Mouse (Mus musculus) small intestine, adult 2 months (tissue): ENCODE data around the gene Nphs2. TPM values are rescaled to one million over a fixed set of nuclear protein-coding genes. Genes with fewer than 3 reads are reported as not detected.

Experiments
- H3K27ac ChIP-seq: fragments of 200-500 bp; 2 replicates; pipeline ENCODE4 v1.5.1; 2012; ENCODE audit warnings: low read depth, low read length, control low read depth, inconsistent platforms; ENCODE audit not compliant: insufficient read depth
- H3K27me3 ChIP-seq: fragments of 200-500 bp; 2 replicates; pipeline ENCODE4 v1.6.1; 2012; ENCODE audit warnings: mild to moderate bottlenecking, moderate library complexity, low read length, inconsistent platforms; ENCODE audit not compliant: control insufficient read depth, insufficient read depth
- H3K36me3 ChIP-seq: fragments of 200-500 bp; 2 replicates; pipeline ENCODE4 v1.6.1; 2012; ENCODE audit warnings: mild to moderate bottlenecking, low read length, control low read depth, inconsistent platforms; ENCODE audit not compliant: control insufficient read depth, insufficient read depth
- H3K4me1 ChIP-seq: fragments of 200-500 bp; 2 replicates; pipeline ENCODE4 v1.6.1; 2012; ENCODE audit warnings: low read length, inconsistent platforms, mixed read lengths; ENCODE audit not compliant: control insufficient read depth, insufficient read depth, insufficient read length
- H3K4me3 ChIP-seq: fragments of 200-500 bp; 2 replicates; pipeline ENCODE4 v1.5.1; 2012; ENCODE audit warnings: low read depth, mild to moderate bottlenecking, control low read depth, inconsistent platforms, low read length, moderate library complexity
- CTCF ChIP-seq: fragments of 200-500 bp; IDR thresholded peaks from 2 replicates; pipeline ENCODE4 v1.5.1; 2012; ENCODE audit warnings: low read depth, mild to moderate bottlenecking, control low read depth, inconsistent platforms, low read length, moderate library complexity, mixed read lengths; ENCODE audit not compliant: insufficient replicate concordance, insufficient read length; ENCODE audit errors: extremely low read depth
- POLR2A ChIP-seq: fragments of 200-500 bp; IDR thresholded peaks from 2 replicates; pipeline ENCODE4 v1.6.1; 2012; ENCODE audit warnings: low read depth, mild to moderate bottlenecking, control low read depth, inconsistent platforms, low read length, moderate library complexity
- WGBS: fragments of 180-500 bp; shearing (Covaris S2); methylation state at CpG from one replicate; pipeline ENCODE4 v1.1.7; 2018; 5-methylcytosine and 5-hydroxymethylcytosine counted together
- polyA plus RNA-seq: library from polyadenylated mRNA; depleted of rRNA; stranded (reverse); fragments of >200 nt; gene quantifications from 2 replicates; pipeline ENCODE4 v1.2.3, GENCODE M21; 2012

The Nphs2 gene
- polyA plus RNA-seq, 1 experiment = not detected

GRCm38 (mm10) chr1:156308595-156308994 is 1.9 kb upstream of the Nphs2 start:
- WGBS = 72% methylated on average over 1 of the region's 1 CpGs
- Histone ChIP-seq H3K36me3 (no peaks in the 10 kb centered on the region), H3K27me3 (peaks cover 11% of the 10 kb centered on the region), H3K4me3 (no peak overlapping the region), H3K27ac (no peak overlapping the region), H3K4me1 (no peaks in the 10 kb centered on the region)
- TF ChIP-seq CTCF (no peak), POLR2A (no peak)

- WGBS = 84% methylated on average over 9 of the region's 9 CpGs
- no peaks in the 10 kb centered on the region for H3K36me3 ChIP-seq
- TF ChIP-seq CTCF (no peak), POLR2A (no peak)
Observed at GRCm38 (mm10) chr1:156323126-156323525, 12.6 kb downstream of the Nphs2 start.

GRCm38 (mm10) chr1:156340847-156341246 is 30.3 kb downstream of the Nphs2 start:
- Histone ChIP-seq H3K27ac (no peak overlapping the region), H3K27me3 (no peaks in the 10 kb centered on the region), H3K4me1 (no peaks in the 10 kb centered on the region), H3K36me3 (no peaks in the 10 kb centered on the region), H3K4me3 (no peak overlapping the region)
- 69% methylated on average over 4 of the region's 4 CpGs for WGBS
- TF ChIP-seq POLR2A (no peak), CTCF (no peak)

More at GRCm38 (mm10) chr1:156323126-156323525, 12.6 kb downstream of the Nphs2 start:
- no peaks in the 10 kb centered on the region for H3K27me3 ChIP-seq
- no peaks in the 10 kb centered on the region for H3K4me1 ChIP-seq
- no peak overlapping the region for H3K27ac ChIP-seq
- no peak overlapping the region for H3K4me3 ChIP-seq

- no peaks in the 10 kb centered on the region for H3K4me1 ChIP-seq
- WGBS = 64% methylated on average over 4 of the region's 4 CpGs
- no peaks in the 10 kb centered on the region for H3K27me3 ChIP-seq
- no peak for TF ChIP-seq CTCF
- no peak for TF ChIP-seq POLR2A
- no peaks in the 10 kb centered on the region for H3K36me3 ChIP-seq
- no peak overlapping the region for H3K27ac ChIP-seq
- no peak overlapping the region for H3K4me3 ChIP-seq
Observed at GRCm38 (mm10) chr1:156344433-156344832, 33.9 kb downstream of the Nphs2 start.

- Histone ChIP-seq H3K4me3 (no peak overlapping the region), H3K36me3 (no peaks in the 10 kb centered on the region), H3K27ac (no peak overlapping the region), H3K27me3 (no peaks in the 10 kb centered on the region), H3K4me1 (no peaks in the 10 kb centered on the region)
- 89% methylated on average over 4 of the region's 4 CpGs for WGBS
- TF ChIP-seq POLR2A (no peak), CTCF (no peak)
Observed at GRCm38 (mm10) chr1:156345633-156346032, 35.1 kb downstream of the Nphs2 start.

- Histone ChIP-seq H3K4me3 (no peak overlapping the region), H3K27ac (no peak overlapping the region), H3K36me3 (no peaks in the 10 kb centered on the region), H3K4me1 (peaks cover 3% of the 10 kb centered on the region; the same call in 1 of the 2 replicates), H3K27me3 (no peaks in the 10 kb centered on the region)
- TF ChIP-seq POLR2A (no peak), CTCF (no peak)
- 70% methylated on average over 4 of the region's 4 CpGs for WGBS
Observed at GRCm38 (mm10) chr1:156349031-156349430, 38.5 kb downstream of the Nphs2 start.

- TF ChIP-seq POLR2A (no peak), CTCF (no peak)
- H3K27me3 ChIP-seq = no peaks in the 10 kb centered on the region
- H3K27ac ChIP-seq = no peak overlapping the region
- no peaks in the 10 kb centered on the region for H3K36me3 ChIP-seq
- peaks cover 3% of the 10 kb centered on the region; the same call in 1 of the 2 replicates for H3K4me1 ChIP-seq
- WGBS = 84% methylated on average over 4 of the region's 4 CpGs
- H3K4me3 ChIP-seq = no peak overlapping the region
Observed at GRCm38 (mm10) chr1:156350441-156350840, 39.9 kb downstream of the Nphs2 start.
